Mouse (Mus musculus) thymus, adult 18-20 months (tissue): Measurements from ENCODE around the gene Card10.

Experiments used
- DNase-seq, 2 experiments: peaks; one replicate each; pipeline ENCODE4 v3.0.0; 2022; ENCODE audit warnings: mixed read lengths in 2 of 2

Gene Card10

DNA sequence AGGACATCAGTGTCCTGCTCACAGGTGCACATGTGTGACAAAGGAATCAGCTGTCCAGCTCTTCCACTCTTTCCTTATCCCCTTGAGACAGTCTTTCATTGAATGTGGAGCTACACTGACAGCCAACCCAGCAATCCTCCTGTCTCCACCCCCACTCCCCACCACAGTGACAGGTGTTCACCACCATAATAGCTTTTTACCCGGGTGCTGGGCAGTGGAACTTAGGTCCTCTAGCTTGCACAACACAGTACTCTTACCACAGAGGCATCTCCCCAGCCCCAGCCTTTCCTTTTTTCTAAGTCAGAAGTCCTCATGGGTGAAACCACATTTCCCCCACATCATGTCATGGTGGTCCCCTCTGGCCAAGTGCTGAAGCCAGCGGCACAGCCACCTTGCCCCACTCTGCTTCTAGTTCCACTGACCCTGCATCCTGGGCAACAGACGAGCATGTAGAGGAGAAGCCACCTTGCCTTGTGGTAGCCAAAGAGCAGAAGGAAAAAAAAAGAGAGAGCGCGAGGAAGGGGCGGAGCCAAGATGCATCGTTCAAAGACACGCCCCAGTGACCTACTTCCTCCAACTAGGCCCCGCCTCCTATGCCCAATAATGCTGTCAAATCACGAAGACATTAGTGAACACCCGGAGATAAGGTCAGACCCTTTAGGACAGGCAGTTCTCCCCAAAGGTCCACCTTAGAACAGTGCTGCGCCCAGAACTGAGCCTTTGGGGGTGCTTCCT, 72.4 kb downstream of the Card10 start:
- DNase-seq = no peak

GRCm38 (mm10) chr15:78726697-78727096, 76.1 kb downstream of the Card10 start:
- peak in 1 of 2 experiments; percentile 43 for DNase-seq
